Mouse (Mus musculus): ENCODE results near the gene Vpreb2.
"Not testable (repeated sequence)": the region's sequence is repeated elsewhere in the genome, so short reads cannot be mapped to it uniquely, and the experiment has no call there.

Vpreb2 gene

GRCm38 (mm10) chr16:17980128-17980527 lies at the start of gene Vpreb2:
Gene Vpreb2 (plus strand): TSS chr16:17980428.
- DNase-seq, result no peak

GRCm38 (mm10) chr16:17931906-17932460 lies 48.2 kb upstream of the Vpreb2 start:
- no peak for DNase-seq

GRCm38 (mm10) chr16:17933594-17934444 lies 46.4 kb upstream of the Vpreb2 start:
- no peak for DNase-seq

GRCm38 (mm10) chr16:17934445-17934910 lies 45.8 kb upstream of the Vpreb2 start:
- DNase-seq, result peak; percentile 46

- DNase-seq, result no peak
Observed at GRCm38 (mm10) chr16:17936776-17937175, 43.5 kb upstream of the Vpreb2 start.

- no peak for DNase-seq
Observed at GRCm38 (mm10) chr16:17938187-17938586, 42.0 kb upstream of the Vpreb2 start.

- peak; percentile 81 for DNase-seq
Observed at GRCm38 (mm10) chr16:17938821-17939220, 41.4 kb upstream of the Vpreb2 start.

- no peak for DNase-seq
Observed at GRCm38 (mm10) chr16:17939255-17939751, 40.9 kb upstream of the Vpreb2 start.

GRCm38 (mm10) chr16:17943466-17943865 lies 36.8 kb upstream of the Vpreb2 start:
- no peak for DNase-seq

- DNase-seq, result no peak
Observed at GRCm38 (mm10) chr16:17945081-17945831, 35.0 kb upstream of the Vpreb2 start.

- DNase-seq, result no peak
Observed at GRCm38 (mm10) chr16:17949421-17949877, 30.8 kb upstream of the Vpreb2 start.

- no peak for DNase-seq
Observed at GRCm38 (mm10) chr16:17950068-17950467, 30.2 kb upstream of the Vpreb2 start.

GRCm38 (mm10) chr16:17951618-17952017 lies 28.6 kb upstream of the Vpreb2 start:
- DNase-seq, result no peak

- DNase-seq, result not testable (repeated sequence)
Observed at GRCm38 (mm10) chr16:17956052-17956638, 24.1 kb upstream of the Vpreb2 start.

- DNase-seq, result peak; percentile 57
Observed at GRCm38 (mm10) chr16:17962091-17962490, 18.1 kb upstream of the Vpreb2 start.

GRCm38 (mm10) chr16:17971853-17972252 lies 8.4 kb upstream of the Vpreb2 start:
- no peak for DNase-seq

- not testable (repeated sequence) for DNase-seq
Observed at GRCm38 (mm10) chr16:17977840-17978239, 2.4 kb upstream of the Vpreb2 start.

GRCm38 (mm10) chr16:17983201-17983600 lies 3.0 kb downstream of the Vpreb2 start:
- no peak for DNase-seq

- no peak for DNase-seq
Observed at GRCm38 (mm10) chr16:17984231-17984630, 4.0 kb downstream of the Vpreb2 start.

GRCm38 (mm10) chr16:17985078-17985477 lies 4.8 kb downstream of the Vpreb2 start:
- no peak for DNase-seq

GRCm38 (mm10) chr16:17986456-17987132 lies 6.4 kb downstream of the Vpreb2 start:
- DNase-seq, result peak; percentile 81

GRCm38 (mm10) chr16:17987703-17988102 lies 7.5 kb downstream of the Vpreb2 start:
- no peak for DNase-seq
